Mouse (Mus musculus) lung, postnatal 0 days (tissue): Measurements from ENCODE around the gene Ccn6. TPM values are rescaled to one million over a fixed set of nuclear protein-coding genes. Genes with fewer than 3 reads are reported as not detected.
A peak's percentile ranks its signal among the peaks of the same experiment; 100 is the strongest.

ENCODE experiments used
- ATAC-seq: fragments of 200-750 bp; cut with Nextera tagmentation; 2 replicates; pipeline ENCODE4 v1.8.0; 2017; ENCODE audit warnings: moderate library complexity
- DNase-seq: peaks from one replicate; pipeline ENCODE4 v3.0.0-alpha.2; 2016; ENCODE audit warnings: low spot score
- H3K27ac ChIP-seq: fragments of 300-500 bp; sonication (generic); 2 replicates; pipeline ENCODE4 v1.5.1; 2014; ENCODE audit warnings: antibody characterized with exemption, mild to moderate bottlenecking, low read length, mixed read lengths
- H3K27me3 ChIP-seq: fragments of 300-500 bp; sonication (generic); replicated peaks from 2 replicates; pipeline ENCODE4 v1.6.1; 2014; ENCODE audit warnings: low read length, mixed read lengths; ENCODE audit not compliant: insufficient read depth
- H3K36me3 ChIP-seq: fragments of 300-500 bp; sonication (generic); 2 replicates; pipeline ENCODE4 v1.6.1; 2014; ENCODE audit warnings: low read length, mixed read lengths; ENCODE audit not compliant: insufficient read depth
- H3K4me1 ChIP-seq: fragments of 300-500 bp; sonication (generic); 2 replicates; pipeline ENCODE4 v1.6.1; 2014; ENCODE audit warnings: antibody characterized with exemption, low read depth, low read length, mixed read lengths; ENCODE audit not compliant: insufficient read depth
- H3K4me2 ChIP-seq: fragments of 300-500 bp; sonication (generic); replicated peaks from 2 replicates; pipeline ENCODE4 v1.6.1; 2014; ENCODE audit warnings: low read depth, mild to moderate bottlenecking, low read length, moderate library complexity, mixed read lengths
- H3K4me3 ChIP-seq: fragments of 300-500 bp; sonication (generic); 2 replicates; pipeline ENCODE4 v1.5.1; 2014; ENCODE audit warnings: low read depth, low read length
- H3K9ac ChIP-seq: fragments of 300-500 bp; sonication (generic); replicated peaks from 2 replicates; pipeline ENCODE4 v1.6.1; 2014; ENCODE audit warnings: low read depth, mild to moderate bottlenecking
- H3K9me3 ChIP-seq: fragments of 300-500 bp; sonication (generic); 2 replicates; pipeline ENCODE4 v1.6.1; 2016; ENCODE audit warnings: low read length, mixed read lengths
- CTCF ChIP-seq: IDR thresholded peaks from 2 replicates; pipeline ENCODE4 v1.5.1; 2016; ENCODE audit warnings: antibody characterized with exemption, mild to moderate bottlenecking
- EP300 ChIP-seq: IDR thresholded peaks from 2 replicates; pipeline ENCODE4 v1.6.1; 2016; ENCODE audit warnings: antibody characterized with exemption, mild to moderate bottlenecking, control low read depth
- WGBS: fragments of 180-500 bp; shearing (Covaris S2); extraction: QIAGEN DNeasy Blood & Tissue Kit; methylation state at CpG from one replicate; pipeline ENCODE4 v1.1.7; 2014; 5-methylcytosine and 5-hydroxymethylcytosine counted together
- polyA plus RNA-seq: library from polyadenylated mRNA; unstranded; fragments of >200 nt; fragmentation: Nextera tagmentation; extraction: Ambion mirVana; gene quantifications from 2 replicates; pipeline ENCODE4 v1.2.1, GENCODE M21; 2015

Gene Ccn6
- polyA plus RNA-seq, 1 experiment from 2014 or later: not detected

- no peak overlapping the region for H3K9ac ChIP-seq
- no peak for TF ChIP-seq CTCF
- TF ChIP-seq EP300: no peak
- H3K4me1 ChIP-seq: peaks cover 6% of the 10 kb centered on the region; the same call in 1 of the 2 replicates
- H3K4me2 ChIP-seq: peak overlapping the region; percentile 41
- no peaks in the 10 kb centered on the region for H3K27me3 ChIP-seq
- DNase-seq: peak; percentile 78
- ATAC-seq: peak; percentile 59
- peak overlapping the region; percentile 19; the same call in 1 of the 2 replicates for H3K4me3 ChIP-seq
- H3K36me3 ChIP-seq: no peaks in the 10 kb centered on the region
- 24% methylated on average over 11 of the region's 11 CpGs for WGBS
- H3K27ac ChIP-seq: peak overlapping the region; percentile 54
- no peaks in the 10 kb centered on the region for H3K9me3 ChIP-seq
These were observed 2.1 kb upstream of the Ccn6 start for GRCm38 (mm10) chr10:39165632-39166115.

- no peak for DNase-seq
These were observed 719 bp downstream of the Ccn6 start for GRCm38 (mm10) chr10:39162666-39163484.

GRCm38 (mm10) chr10:39161406-39161805 is 2.2 kb downstream of the Ccn6 start:
- 86% methylated on average over 1 of the region's 1 CpGs for WGBS
- TF ChIP-seq CTCF (no peak), EP300 (no peak)
- H3K9me3 ChIP-seq: no peaks in the 10 kb centered on the region
- H3K4me2 ChIP-seq: no peak overlapping the region
- no peaks in the 10 kb centered on the region for H3K27me3 ChIP-seq
- ATAC-seq (no peak), DNase-seq (no peak)
- H3K9ac ChIP-seq: no peak overlapping the region
- no peak overlapping the region for H3K4me3 ChIP-seq
- H3K27ac ChIP-seq: no peak overlapping the region
- H3K4me1 ChIP-seq: 0 out of 2 replicates have a peak, but pooled peaks cover 5% of the 10 kb centered on the region
- no peaks in the 10 kb centered on the region for H3K36me3 ChIP-seq

More at GRCm38 (mm10) chr10:39162666-39163484, 719 bp downstream of the Ccn6 start:
- TF ChIP-seq EP300 (no peak), CTCF (no peak)
- H3K27ac ChIP-seq: no peak overlapping the region
- 12% methylated on average over 18 of the region's 18 CpGs for WGBS
- no peaks in the 10 kb centered on the region for H3K27me3 ChIP-seq
- no peak overlapping the region for H3K9ac ChIP-seq
- no peaks in the 10 kb centered on the region for H3K36me3 ChIP-seq
- ATAC-seq: peak; percentile 40; the same call in 1 of the 2 replicates
- peak overlapping the region; percentile 35 for H3K4me2 ChIP-seq
- H3K9me3 ChIP-seq: no peaks in the 10 kb centered on the region
- no peak overlapping the region for H3K4me3 ChIP-seq
- H3K4me1 ChIP-seq: 0 out of 2 replicates have a peak, but pooled peaks cover 5% of the 10 kb centered on the region

- H3K9ac ChIP-seq: no peak overlapping the region
- H3K4me2 ChIP-seq: no peak overlapping the region
- WGBS: 64% methylated on average over 12 of the region's 12 CpGs
- ATAC-seq (no peak), DNase-seq (no peak)
- H3K27me3 ChIP-seq: no peaks in the 10 kb centered on the region
- H3K9me3 ChIP-seq: no peaks in the 10 kb centered on the region
- no peak overlapping the region for H3K27ac ChIP-seq
- TF ChIP-seq CTCF: no peak
- no peak for TF ChIP-seq EP300
- no peaks in the 10 kb centered on the region for H3K4me1 ChIP-seq
- no peaks in the 10 kb centered on the region for H3K36me3 ChIP-seq
- H3K4me3 ChIP-seq: no peak overlapping the region
These were observed 5.3 kb downstream of the Ccn6 start for GRCm38 (mm10) chr10:39158306-39158705.

DNA sequence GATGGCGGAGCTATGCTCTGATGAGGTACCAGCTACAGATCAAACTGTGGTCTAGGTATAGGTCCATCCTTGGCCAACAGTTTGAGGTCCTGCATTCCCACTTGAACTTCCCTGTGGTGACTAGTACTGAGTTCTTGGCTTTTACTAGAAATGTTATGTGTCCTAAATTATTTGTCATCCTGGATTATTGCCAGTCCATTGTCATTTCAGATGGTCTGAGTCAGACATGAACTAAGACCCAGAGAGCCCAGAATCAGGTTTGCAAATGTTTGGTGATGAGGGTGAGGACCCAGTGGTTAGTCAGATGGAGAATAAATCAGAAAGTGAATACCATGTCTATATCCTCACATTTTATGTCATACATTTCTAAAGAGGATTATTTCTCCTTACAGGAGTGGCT is 6.3 kb downstream of the Ccn6 start:
- Histone ChIP-seq H3K27ac (no peak overlapping the region), H3K9ac (no peak overlapping the region), H3K27me3 (no peaks in the 10 kb centered on the region), H3K36me3 (no peaks in the 10 kb centered on the region), H3K4me1 (no peaks in the 10 kb centered on the region), H3K4me2 (no peak overlapping the region), H3K9me3 (no peaks in the 10 kb centered on the region), H3K4me3 (no peak overlapping the region)
- DNase-seq (no peak), ATAC-seq (no peak)
- no peak for TF ChIP-seq EP300
- 95% methylated on average over 1 of the region's 1 CpGs for WGBS

GRCm38 (mm10) chr10:39156719-39157118 is 6.9 kb downstream of the Ccn6 start:
- no peaks in the 10 kb centered on the region for H3K27me3 ChIP-seq
- no peak overlapping the region for H3K9ac ChIP-seq
- no peaks in the 10 kb centered on the region for H3K4me1 ChIP-seq
- no peak overlapping the region for H3K27ac ChIP-seq
- no peak overlapping the region for H3K4me3 ChIP-seq
- WGBS: 77% methylated on average over 5 of the region's 5 CpGs
- DNase-seq (no peak), ATAC-seq (no peak)
- TF ChIP-seq CTCF: no peak
- no peak for TF ChIP-seq EP300
- H3K9me3 ChIP-seq: no peaks in the 10 kb centered on the region
- H3K4me2 ChIP-seq: no peak overlapping the region
- H3K36me3 ChIP-seq: no peaks in the 10 kb centered on the region
